Mouse (Mus musculus) heart, embryonic 16.5 days (tissue): ENCODE data around the gene Zbtb25. TPM values are rescaled to one million over a fixed set of nuclear protein-coding genes. Genes with fewer than 3 reads are reported as not detected.

Source experiments
- ATAC-seq: fragments of 200-750 bp; cut with Nextera tagmentation; replicated peaks from 2 replicates; pipeline ENCODE4 v1.8.0; 2017; ENCODE audit warnings: moderate number of reproducible peaks; ENCODE audit not compliant: insufficient read depth, low FRiP score; ENCODE audit errors: extremely low read depth
- H3K27ac ChIP-seq: fragments of 300-500 bp; sonication (generic); 2 replicates; pipeline ENCODE4 v1.5.1; 2014; ENCODE audit warnings: mild to moderate bottlenecking, low read length, control low read depth, moderate library complexity
- H3K27me3 ChIP-seq: fragments of 300-500 bp; sonication (generic); 2 replicates; pipeline ENCODE4 v1.6.1; 2014; ENCODE audit warnings: low read length, mixed read lengths; ENCODE audit not compliant: control insufficient read depth, insufficient read depth
- H3K36me3 ChIP-seq: fragments of 300-500 bp; sonication (generic); 2 replicates; pipeline ENCODE4 v1.6.1; 2014; ENCODE audit not compliant: control insufficient read depth, insufficient read depth
- H3K4me1 ChIP-seq: fragments of 300-500 bp; sonication (generic); 2 replicates; pipeline ENCODE4 v1.6.1; 2014; ENCODE audit warnings: low read length, mixed read lengths; ENCODE audit not compliant: control insufficient read depth, insufficient read depth
- H3K4me2 ChIP-seq: fragments of 300-500 bp; sonication (generic); 2 replicates; pipeline ENCODE4 v1.6.1; 2014; ENCODE audit warnings: low read depth, mild to moderate bottlenecking, control low read depth, low read length
- H3K4me3 ChIP-seq: fragments of 300-500 bp; sonication (generic); 2 replicates; pipeline ENCODE4 v1.5.1; 2014; ENCODE audit warnings: mild to moderate bottlenecking, control low read depth, low read length
- H3K9ac ChIP-seq: fragments of 300-500 bp; sonication (generic); 2 replicates; pipeline ENCODE4 v1.6.1; 2014; ENCODE audit warnings: low read length, control low read depth
- H3K9me3 ChIP-seq: fragments of 300-500 bp; sonication (generic); replicated peaks from 2 replicates; pipeline ENCODE4 v1.6.1; 2016; ENCODE audit warnings: low read length; ENCODE audit not compliant: control insufficient read depth
- WGBS: fragments of 180-500 bp; shearing (Covaris S2); extraction: QIAGEN DNeasy Blood & Tissue Kit; methylation state at CpG from one replicate; pipeline ENCODE4 v1.1.7; 2014; 5-methylcytosine and 5-hydroxymethylcytosine counted together
- polyA plus RNA-seq: library from polyadenylated mRNA; unstranded; fragments of >200 nt; fragmentation: Nextera tagmentation; extraction: Ambion mirVana; gene quantifications from 2 replicates; pipeline ENCODE4 v1.2.1, GENCODE M21; 2015

Zbtb25 gene
- polyA plus RNA-seq, 1 experiment from 2014 or later = 13.3 TPM

GRCm38 (mm10) chr12:76372881-76373818 lies 3.7 kb upstream of the Zbtb25 start:
- H3K4me1 ChIP-seq = peaks cover 41% of the 10 kb centered on the region
- no peaks in the 10 kb centered on the region for H3K9me3 ChIP-seq
- WGBS = 80% methylated on average over 5 of the region's 7 CpGs
- no peak for ATAC-seq
- no peaks in the 10 kb centered on the region for H3K36me3 ChIP-seq
- H3K4me3 ChIP-seq = no peak overlapping the region
- H3K9ac ChIP-seq = no peak overlapping the region
- no peak overlapping the region for H3K27ac ChIP-seq
- H3K27me3 ChIP-seq = no peaks in the 10 kb centered on the region
- H3K4me2 ChIP-seq = peak overlapping the region; percentile 83

- ATAC-seq = no peak
- H3K4me3 ChIP-seq = peak overlapping the region; percentile 91
- H3K9ac ChIP-seq = peak overlapping the region; percentile 98
- H3K27me3 ChIP-seq = no peaks in the 10 kb centered on the region
- no peaks in the 10 kb centered on the region for H3K9me3 ChIP-seq
- no peaks in the 10 kb centered on the region for H3K36me3 ChIP-seq
- peaks cover 51% of the 10 kb centered on the region for H3K4me1 ChIP-seq
- WGBS = 30% methylated on average over 7 of the region's 7 CpGs
- peak overlapping the region; percentile 99 for H3K27ac ChIP-seq
- H3K4me2 ChIP-seq = peak overlapping the region; percentile 83
These were observed 2.6 kb upstream of the Zbtb25 start for GRCm38 (mm10) chr12:76372046-76372445.

GRCm38 (mm10) chr12:76370831-76371571 lies 1.6 kb upstream of the Zbtb25 start:
- Histone ChIP-seq H3K9me3 (no peaks in the 10 kb centered on the region), H3K4me2 (peak overlapping the region; percentile 83), H3K9ac (peak overlapping the region; percentile 98), H3K4me1 (peaks cover 56% of the 10 kb centered on the region), H3K36me3 (no peaks in the 10 kb centered on the region), H3K27ac (peak overlapping the region; percentile 99), H3K27me3 (no peaks in the 10 kb centered on the region), H3K4me3 (peak overlapping the region; percentile 91)
- 0% methylated on average over 53 of the region's 63 CpGs for WGBS
- peak; percentile 71 for ATAC-seq

- peak; percentile 58 for ATAC-seq
- Histone ChIP-seq H3K36me3 (no peaks in the 10 kb centered on the region), H3K9me3 (no peaks in the 10 kb centered on the region), H3K4me2 (peak within 1 kb of the TSS; percentile 83), H3K27me3 (no peaks in the 10 kb centered on the region), H3K4me3 (peak within 1 kb of the TSS; percentile 91), H3K27ac (peak within 1 kb of the TSS; percentile 99), H3K4me1 (peaks cover 56% of the 10 kb centered on the region), H3K9ac (peak within 1 kb of the TSS; percentile 98)
- WGBS = under 1% methylated on average over 92 of the region's 99 CpGs
These were observed 802 bp upstream of the Zbtb25 start, which contains the start of gene Zbtb1 for GRCm38 (mm10) chr12:76369978-76370830. Zbtb1 (plus strand) TSS chr12:76370266.

GRCm38 (mm10) chr12:76368790-76369205 lies 604 bp downstream of the Zbtb25 start:
- ATAC-seq = peak; percentile 7
- Histone ChIP-seq H3K9me3 (no peaks in the 10 kb centered on the region), H3K4me3 (peak overlapping the region; percentile 91), H3K27ac (peak overlapping the region; percentile 99), H3K9ac (peak overlapping the region; percentile 98), H3K4me2 (peak overlapping the region; percentile 83), H3K27me3 (no peaks in the 10 kb centered on the region), H3K4me1 (peaks cover 49% of the 10 kb centered on the region), H3K36me3 (no peaks in the 10 kb centered on the region)
- WGBS = under 1% methylated on average over 26 of the region's 26 CpGs

GRCm38 (mm10) chr12:76368201-76368789 lies 1.1 kb downstream of the Zbtb25 start:
- H3K4me1 ChIP-seq = peaks cover 49% of the 10 kb centered on the region
- peak overlapping the region; percentile 98 for H3K9ac ChIP-seq
- H3K27me3 ChIP-seq = no peaks in the 10 kb centered on the region
- 14% methylated on average over 9 of the region's 9 CpGs for WGBS
- H3K4me2 ChIP-seq = peak overlapping the region; percentile 83
- ATAC-seq = no peak
- H3K9me3 ChIP-seq = no peaks in the 10 kb centered on the region
- H3K27ac ChIP-seq = peak overlapping the region; percentile 99
- peak overlapping the region; percentile 91 for H3K4me3 ChIP-seq
- no peaks in the 10 kb centered on the region for H3K36me3 ChIP-seq

GRCm38 (mm10) chr12:76367096-76367995 lies 2.1 kb downstream of the Zbtb25 start:
- Histone ChIP-seq H3K4me1 (peaks cover 40% of the 10 kb centered on the region), H3K4me3 (peak overlapping the region; percentile 91), H3K27me3 (no peaks in the 10 kb centered on the region), H3K4me2 (peak overlapping the region; percentile 83), H3K9ac (peak overlapping the region; percentile 64), H3K27ac (peak overlapping the region; percentile 99), H3K9me3 (no peaks in the 10 kb centered on the region), H3K36me3 (no peaks in the 10 kb centered on the region)
- no peak for ATAC-seq
- 19% methylated on average over 14 of the region's 14 CpGs for WGBS
